Mouse (Mus musculus) kidney, postnatal 10 days (tissue): Measurements from ENCODE around the gene Ntng2.

Source experiments
- DNase-seq: peaks from one replicate; pipeline ENCODE4 v3.0.0; 2021; ENCODE audit warnings: mixed read lengths

The Ntng2 gene

DNA sequence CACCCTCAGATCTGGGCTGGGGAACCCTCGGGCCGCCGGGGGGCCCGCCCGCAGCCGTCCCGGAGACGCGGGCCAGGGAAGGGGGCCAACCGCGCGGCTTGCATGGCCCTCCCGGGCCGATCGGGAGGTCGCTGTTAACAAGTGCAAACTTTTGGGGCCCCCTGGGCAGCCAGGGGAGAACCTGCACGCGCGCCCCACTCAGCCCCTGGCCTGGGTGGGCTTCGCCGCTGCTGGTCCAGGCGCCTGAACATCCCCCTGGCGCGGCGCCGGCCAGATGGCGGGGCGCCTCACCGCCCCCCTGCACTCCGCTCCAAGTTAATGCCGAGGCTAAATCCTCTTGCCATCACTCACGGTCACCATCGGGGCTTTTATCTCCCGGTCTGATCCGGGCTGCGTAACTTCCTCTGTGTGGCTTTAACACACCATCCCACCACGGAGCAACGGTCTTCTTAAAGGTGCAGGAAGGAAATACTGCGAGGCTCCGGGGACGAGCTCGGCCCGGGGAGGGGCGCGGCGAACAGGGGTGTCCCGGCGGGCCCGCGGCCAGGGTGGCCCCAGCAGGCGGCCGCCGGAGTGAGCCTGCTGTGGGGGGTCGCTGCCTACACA lies at the start of gene Ntng2:
Gene Ntng2, minus strand, starts transcription at position 407 of the 606 bp plus-strand sequence.
- DNase-seq, result peak; percentile 67

DNA sequence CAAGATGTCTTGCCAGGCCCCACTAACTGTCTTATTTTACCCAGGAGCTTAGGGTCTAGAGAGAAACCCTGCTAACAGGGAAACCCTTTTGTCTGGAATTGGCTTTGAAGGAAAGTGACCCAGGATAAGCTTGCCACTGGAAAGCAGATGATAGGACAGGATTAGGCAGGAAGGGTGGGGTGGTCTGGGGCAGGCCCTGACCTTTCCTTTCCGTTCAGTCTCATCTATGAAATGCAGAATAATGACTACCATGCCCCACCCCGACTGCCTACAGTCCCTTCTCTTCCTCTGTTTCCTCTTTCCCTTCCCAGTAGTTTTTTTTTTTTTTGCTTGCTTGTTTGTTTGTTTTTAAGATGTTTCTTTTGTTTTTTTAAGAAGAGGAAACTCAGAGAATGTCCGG lies 42.8 kb upstream of the Ntng2 start:
- DNase-seq, result no peak

DNA sequence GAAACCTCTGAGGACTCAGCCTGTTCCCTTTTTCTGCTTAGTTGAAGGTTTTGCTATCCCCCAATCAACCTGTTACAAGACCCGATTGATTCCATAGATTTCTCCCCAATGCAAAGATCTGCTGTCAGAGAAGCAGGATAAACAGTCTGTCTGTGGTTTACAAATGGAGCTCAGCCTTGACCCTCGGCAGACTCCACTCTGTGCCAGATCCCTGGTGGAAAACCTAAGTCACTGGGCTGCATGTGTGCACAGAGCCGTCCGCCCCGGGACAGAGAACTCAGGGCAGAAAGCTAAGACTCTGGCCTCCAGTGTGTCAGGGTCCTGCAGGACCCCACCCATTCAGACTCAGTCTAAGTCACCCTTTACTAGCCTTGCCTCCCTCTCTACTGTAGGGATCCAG lies 34.8 kb upstream of the Ntng2 start:
- DNase-seq, result no peak

DNA sequence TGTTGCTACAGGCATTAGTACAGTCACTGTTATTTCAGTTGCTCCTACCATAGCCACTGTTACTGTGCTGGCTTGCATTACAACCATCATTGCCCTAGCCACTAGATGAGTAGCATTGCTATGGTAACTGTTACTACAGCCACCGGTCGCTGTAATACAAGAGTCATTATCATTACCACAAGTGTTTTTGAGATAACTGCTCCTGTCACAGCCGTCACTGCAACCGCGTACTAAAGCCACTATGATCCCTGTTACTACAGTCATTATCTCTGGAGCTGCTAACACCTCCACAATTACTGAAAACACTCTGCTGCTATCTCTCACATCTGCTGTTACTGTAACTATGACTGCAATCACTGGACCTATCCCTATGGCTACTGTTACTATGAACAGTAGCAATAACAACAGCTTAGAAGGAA lies 24.9 kb upstream of the Ntng2 start:
- no peak for DNase-seq

DNA sequence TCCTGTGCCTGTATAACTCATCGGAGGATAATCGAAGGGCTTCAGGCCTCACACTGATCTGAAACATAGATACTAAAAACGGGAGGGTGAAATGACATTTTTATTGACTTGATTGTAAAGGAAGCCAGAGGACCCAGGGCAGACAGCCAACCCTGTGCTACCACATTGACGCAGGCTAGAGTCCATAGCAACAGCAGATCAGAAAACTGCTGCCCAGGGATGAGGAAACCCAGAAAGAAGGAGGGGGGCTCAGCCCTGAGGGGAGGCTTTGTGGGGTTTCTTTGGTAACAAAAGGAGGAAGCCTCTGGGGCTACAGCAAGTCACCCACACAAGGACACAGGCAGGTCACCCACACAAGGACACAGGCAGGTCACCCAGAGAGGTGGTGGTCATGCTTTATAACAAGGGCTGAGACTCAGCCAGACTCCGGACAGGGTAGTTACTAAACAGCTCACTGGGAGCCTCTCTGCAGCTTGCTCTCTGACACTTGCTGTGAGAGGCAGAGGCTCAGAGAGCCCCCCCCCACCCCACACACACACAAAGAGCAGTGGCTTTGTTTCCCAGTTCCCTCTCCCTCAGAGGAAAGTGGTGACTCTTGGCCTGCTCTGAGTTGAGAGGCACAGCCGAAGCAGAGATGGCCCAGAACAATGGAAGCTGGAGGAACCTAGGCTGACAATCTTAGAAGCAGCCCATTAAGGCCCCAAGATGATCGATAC lies 19.2 kb upstream of the Ntng2 start:
- DNase-seq, result peak; percentile 82

DNA sequence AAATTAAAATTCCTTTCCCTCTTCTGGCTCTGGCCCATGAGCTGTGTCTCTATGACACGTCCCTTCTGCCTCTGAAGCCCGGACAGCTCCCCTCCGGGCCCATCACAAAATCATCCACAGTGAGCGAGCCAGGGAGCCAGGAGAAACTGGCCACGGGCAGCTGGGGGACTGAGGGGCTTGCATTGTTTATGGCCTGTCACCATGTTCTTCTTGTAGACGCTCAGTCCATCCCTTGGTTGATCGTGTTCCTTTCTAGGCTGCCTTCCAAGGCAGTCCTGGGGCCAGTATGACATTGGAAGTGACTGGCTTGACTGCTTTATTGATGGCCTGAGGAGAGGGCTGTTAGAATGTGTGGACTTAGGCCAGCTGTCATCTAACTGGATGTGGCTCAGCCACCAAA lies 18.3 kb upstream of the Ntng2 start:
- DNase-seq, result peak; percentile 46

DNA sequence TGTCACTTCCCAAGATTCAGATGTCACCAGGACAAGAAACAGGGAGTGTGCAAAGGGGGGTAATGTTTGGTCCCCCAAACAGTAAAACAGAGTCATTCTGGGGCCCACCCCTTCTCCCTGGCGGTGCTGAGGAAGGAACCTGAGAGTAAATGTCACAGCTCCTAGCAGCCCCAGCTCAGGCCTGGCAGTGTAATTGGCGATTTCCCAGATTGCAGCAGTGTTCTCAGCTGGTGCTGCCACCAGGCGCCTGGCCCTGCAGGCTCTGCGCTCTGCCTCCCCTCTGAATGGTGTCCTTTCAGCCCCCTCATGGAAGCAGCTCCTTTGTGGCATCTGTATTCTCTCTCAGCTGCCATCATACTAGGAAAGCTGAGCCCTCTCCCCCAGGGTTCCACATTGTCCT lies 14.0 kb upstream of the Ntng2 start:
- no peak for DNase-seq

DNA sequence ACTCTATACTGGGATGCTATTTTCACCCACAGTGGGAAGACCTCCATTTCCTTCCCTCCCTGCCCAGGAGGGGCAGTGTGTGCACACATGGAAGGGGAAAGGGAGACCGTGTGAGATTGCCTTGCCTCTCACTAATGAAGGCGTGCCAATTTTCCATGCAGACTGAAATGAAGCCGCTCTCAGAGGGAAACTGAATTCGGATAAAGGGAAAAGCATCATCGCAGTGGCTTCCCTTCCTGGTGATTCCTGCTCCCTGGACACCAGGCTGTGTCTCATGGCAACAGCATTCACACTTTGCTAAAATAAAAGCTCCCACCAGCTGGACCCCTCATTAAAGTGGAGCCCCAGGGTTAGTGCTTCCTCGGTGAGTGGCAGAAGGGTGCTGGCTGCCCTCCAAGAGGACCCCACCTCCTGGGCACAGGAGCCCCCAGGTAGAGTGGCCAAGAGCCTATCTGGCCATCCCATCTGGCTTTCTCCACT lies 9.7 kb upstream of the Ntng2 start:
- no peak for DNase-seq

DNA sequence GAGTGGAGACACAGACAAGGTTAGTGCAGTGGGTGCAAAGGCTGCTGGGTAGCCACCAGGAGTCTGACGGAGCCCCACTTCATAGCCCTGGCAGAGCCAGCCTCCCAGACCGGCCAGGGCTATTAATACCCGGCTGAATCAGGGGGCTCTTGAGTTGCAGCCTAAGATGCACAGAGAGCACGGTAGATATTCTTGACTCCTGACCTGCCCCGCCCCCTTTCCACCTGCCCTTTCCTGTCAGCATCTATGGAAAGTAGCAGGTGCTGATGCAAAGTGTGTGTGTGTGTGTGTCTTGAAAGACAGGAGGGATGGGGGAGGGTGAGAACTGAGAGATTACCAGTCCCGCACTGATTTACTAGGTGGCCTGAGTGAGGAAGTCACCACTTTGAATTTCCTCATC lies 8.3 kb upstream of the Ntng2 start:
- DNase-seq, result no peak

DNA sequence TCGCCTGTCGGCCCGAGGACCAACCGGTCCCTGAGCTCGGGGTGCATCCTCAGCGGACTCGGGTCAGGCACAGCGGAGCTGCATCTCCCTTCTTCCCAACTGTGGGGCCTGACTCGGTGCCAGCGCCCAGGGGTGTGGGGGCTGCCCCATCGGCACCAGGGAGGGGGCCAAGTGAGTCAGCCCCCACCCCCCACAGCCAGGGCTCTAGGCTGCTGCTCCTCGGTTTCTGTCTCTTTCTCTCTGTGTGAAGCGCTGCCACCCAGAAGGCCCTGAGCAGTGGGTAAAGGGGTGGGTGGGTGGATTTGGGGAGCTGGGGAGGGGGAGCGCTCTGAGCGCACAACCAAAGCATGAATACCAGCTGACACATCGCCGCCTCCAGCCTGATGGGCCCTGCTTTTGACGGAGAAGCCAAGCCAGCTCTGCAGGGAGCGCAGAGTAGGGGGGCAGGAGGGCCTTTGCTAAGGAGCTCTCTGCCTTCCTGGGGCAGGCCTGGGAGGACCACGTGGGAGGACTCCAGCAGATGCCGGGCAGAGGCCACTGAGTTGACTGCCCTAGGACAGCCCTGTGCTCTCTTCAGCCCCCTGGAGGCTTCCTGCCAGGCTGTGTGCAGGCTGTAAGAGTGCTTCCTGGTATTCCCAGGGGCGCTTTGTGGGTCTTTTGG lies 530 bp upstream of the Ntng2 start:
- peak; percentile 70 for DNase-seq

DNA sequence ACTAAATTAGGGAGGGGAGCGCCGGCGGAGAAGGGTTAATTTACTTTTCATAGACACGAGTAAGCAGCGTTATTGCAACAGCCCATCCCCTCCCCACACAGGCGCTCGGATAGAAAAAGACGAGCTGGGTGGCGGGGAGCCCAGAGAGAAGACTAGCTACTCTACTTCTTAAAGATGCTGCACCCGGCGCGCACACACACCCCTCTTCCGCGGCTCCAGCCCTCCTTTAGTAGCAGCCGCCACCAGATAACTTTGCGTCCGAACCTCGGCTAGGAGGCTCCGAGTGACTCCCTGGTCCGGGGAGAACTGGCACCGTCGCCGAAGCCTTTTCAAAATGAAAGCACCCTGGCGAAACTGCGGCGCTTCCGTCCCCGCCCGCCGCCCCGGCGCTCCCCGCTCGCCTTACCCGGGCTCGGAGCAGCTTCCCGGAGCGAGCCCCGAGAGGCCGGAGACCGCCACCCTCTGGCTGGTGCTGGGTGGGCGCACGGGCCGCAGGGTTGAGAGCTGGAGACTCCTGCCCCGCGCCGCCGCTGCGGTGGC lies 676 bp downstream of the Ntng2 start:
- DNase-seq, result peak; percentile 71

DNA sequence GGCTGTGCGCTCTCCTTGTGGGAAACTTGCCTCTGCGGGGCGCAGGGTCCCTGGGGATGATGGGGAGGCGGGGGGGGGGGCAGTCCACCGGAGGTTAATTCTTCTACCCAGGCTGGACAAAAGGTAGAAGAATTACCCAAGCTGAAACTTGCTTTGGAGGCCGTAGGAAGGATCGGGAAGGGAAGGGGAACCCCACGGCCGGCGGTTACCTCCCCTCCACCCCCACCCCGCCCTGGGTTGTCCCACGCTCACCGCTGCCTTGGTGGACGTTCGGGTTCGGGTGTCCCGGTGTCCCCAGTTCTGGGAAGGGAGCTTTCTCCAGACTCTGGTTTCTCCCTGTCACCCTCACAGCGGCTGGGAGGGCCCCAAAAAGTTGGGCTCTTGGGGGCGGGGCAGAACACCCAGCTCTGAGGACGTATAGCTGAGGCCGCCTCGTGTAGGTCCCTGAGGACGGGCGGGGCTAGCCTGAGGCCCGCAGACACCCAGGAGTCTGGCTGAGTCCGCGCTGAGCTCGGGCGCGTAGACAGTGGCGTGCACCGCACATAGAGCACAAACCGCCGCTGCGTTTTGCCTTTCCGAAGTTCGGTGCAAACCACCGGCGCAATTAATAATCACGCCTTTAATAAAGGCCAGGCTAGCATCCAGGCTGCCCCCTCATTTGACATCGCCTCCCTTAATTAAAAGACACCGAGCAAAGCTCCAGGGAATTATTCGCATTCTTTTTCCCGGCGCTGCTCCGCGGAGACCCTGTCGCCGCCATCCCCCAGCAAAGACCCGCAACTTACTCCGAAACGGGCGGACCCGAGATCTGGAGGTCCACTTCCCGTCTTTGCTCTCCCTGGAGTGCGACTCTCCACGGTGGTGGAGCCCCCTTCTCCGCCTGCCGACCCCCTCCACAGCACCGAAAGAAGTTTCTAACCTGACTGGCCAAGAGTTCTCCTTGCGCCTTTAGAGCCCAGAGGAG lies 1.4 kb downstream of the Ntng2 start:
- peak; percentile 36 for DNase-seq

DNA sequence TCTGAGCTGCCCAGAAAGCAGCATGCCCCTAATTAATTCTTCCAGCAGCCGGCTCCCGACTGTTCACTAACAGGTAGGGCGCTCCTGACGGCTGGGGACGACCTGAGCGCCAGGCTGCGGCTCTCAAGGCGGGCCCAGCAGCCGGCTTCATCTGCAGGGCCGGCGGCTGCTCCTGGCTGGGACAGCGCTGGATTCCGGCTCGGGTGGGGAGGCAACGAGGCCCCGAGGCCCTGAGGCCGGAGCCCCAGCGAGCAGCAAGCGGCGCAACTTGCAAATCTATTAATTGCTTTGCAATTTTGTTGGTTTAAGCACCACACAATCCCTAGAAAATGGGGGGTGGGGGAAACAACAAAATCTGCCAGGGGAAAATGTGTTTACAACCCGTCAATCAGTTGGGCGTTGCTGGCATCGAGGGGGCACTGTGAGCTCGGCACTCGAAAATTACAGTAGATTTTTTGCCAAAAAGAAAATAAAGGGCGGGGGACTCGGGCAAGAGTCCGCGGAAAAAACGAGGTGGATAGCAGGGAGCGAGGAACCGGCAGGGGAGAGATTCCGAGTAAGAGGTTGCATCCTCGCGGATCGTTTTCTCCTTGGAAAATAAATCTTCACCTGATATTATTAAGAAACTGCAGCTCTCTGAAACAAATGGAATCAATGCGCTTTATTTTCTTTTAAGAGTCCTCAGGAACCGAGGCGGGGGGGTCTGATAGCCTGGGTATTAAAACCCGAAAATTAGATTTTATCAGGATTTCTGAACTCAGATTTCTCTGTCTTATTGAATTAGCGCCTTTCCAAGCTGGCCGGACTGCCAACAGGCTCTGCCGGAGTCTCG lies 2.3 kb downstream of the Ntng2 start:
- DNase-seq, result peak; percentile 45

DNA sequence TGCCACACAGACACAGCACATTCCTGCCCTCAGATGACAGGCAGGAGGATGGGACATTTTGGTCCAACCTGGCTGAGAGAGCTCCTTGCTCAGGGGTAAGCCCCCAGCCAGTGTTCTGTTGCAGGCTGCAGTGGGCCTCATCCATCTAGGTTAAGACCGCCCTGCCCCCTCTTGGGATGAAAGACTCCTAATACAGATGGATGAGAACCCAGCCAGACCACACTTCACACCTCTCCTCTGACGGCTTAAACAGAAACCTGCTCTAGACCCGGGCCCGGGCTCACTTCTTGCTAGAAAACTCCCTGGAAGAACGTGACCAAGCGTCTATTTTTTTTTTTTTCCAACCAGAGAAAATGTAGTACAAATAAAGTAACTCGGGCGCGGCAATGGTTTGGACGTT lies 3.0 kb downstream of the Ntng2 start:
- no peak for DNase-seq

DNA sequence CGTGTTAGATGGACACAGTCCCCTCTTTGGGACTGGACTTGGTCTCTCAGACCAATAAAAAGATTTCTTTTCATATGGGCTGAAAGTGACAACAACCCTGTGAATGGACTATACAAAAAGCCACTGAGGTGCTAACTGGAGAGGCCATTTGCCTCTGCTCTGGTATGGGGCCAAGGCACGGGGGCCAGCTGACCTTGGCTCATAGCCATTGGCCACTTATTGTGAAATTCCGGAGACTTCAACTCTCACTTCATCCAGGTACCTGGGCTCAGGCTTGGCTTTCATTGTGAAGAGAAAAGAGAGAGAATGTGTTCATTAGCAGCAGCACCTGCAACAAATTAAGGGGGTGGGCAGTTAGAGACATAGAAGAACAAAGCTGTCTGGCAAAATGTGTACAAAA lies 4.3 kb downstream of the Ntng2 start:
- no peak for DNase-seq

DNA sequence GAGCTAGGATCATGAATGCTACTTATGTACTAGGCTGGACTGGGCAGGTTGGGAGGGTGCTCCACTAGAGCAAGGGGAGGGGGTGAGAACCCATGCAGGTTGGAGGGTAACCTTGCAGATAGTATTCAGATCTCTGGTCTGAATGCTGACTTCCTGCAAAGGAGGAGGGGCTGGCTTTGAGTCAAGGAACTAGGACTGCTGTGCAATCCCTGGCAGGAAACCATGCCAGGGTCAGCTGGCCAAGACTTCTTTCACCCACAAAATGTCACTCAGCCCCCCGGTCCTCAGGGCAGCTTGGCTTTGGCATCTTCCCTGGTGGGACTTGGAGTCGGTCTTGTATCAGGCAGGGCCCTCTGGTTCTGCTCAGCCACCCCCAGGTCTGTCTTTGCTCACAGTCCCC lies 5.4 kb downstream of the Ntng2 start:
- no peak for DNase-seq

DNA sequence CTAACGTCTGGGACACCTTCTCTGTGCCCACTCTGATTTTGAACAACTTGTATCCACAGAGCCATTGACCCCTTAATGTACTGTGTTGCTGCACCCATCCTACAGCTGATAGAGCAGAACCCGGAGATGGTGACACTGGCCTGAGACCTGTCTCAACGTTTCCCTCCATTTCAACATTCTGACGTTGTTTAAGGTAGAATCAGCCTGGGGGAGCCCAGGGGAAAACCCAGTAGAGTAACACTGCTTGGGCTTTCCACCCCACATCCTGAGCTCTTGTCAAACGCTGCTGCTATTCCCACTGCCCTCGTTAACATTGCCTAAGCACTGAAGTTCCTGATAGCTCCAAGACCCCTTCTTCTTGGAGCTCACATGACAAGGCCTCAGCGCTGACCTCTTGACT lies 5.9 kb downstream of the Ntng2 start:
- DNase-seq, result no peak

DNA sequence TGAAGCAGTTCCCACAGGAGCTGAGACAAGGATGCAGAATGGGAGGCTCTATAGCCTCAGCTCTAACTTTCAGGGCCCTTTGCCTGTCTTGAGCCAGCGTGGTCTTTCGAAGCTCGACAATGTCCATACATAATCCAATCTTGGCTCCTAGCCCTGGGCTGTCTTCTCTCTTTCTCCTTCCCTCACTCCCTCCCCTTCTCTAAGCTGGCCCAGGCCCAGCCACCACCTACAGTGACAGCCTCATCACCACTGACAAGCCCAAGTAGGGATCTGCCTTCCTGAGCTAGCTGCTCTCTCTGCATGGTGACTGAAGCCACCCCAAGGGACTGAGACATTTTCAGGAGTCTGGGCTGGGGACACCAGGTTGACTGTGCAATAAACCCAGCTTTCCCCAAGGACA lies 6.5 kb downstream of the Ntng2 start:
- no peak for DNase-seq

DNA sequence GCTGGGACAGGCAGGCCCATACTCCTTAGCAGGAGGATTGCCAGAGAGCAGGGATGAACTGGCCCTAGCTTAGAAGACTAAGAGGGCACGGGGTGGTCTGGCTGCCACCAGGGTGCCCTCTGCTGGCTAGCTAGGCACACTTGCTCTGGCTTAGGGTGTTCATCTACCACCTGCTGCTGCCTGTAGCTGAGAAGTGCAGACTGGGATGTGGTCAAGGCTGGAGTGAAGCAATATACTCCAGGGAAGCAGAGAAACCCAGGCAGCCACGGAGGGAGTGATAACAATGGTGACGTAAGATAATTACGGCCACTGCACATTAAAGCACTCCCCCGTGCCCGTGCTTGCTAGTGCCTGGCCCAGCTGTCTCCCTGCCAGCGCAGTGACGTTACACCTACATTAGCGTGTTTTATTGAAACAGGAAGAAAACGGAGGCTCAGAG lies 7.4 kb downstream of the Ntng2 start:
- peak; percentile 53 for DNase-seq

DNA sequence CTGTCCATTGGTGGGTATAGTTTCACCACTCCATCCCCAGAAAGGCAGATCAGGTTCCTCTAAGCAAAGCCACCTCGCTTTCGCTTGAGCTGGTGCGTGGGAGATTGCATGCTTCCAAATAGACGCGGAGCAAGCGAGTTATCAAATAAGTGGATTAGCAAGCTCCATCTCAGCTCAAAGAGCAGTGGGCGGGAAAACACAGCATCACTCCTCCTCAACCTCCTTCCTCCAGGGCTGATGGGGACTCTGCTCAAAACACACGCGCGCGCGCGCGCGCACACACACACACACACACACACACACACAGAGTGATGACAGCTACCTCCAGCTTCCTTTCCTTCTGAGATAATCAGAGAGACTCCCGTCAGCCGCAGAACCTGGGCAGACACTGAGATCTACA lies 13.5 kb downstream of the Ntng2 start:
- DNase-seq, result no peak

DNA sequence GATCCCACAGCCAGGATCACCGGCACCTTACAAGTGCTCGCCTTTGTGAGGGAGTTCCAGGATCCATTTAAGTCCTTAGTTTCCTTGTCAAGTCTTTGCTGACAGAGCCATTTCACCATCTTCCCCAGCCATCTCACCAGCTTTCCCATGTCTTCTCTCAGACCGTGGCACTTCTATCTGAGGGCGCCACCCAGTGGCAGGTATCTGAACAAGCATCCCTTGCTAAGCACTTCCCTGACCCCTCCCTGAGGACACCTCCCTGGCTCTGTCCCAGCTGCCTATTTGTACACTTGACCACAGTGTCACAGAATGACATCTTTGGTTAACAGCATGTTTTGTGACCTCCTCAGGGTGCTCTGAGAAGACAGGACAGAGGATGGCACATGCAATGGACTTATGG lies 15.2 kb downstream of the Ntng2 start:
- peak; percentile 80 for DNase-seq

DNA sequence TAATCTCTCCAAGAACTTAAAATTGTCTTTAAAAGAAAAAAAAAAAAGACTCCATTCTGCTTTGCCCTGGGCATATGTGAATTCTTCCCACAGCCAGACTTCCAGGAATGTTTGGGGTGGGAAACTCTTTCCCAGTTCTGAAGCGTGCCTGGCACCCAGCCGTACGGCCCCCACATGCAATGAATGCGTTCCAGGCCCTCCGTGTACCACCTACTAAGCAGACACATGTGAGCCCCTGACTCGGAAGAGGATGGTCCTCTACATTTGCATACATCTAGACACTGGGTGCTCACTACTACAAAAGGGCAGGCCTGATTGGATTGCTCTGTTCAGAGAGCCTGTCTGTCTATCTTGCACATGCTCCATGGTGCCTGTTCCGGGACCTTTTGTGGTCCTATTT lies 17.0 kb downstream of the Ntng2 start:
- no peak for DNase-seq
